24 mouse cellular contexts compared by ENCODE assay signal in genomic region chr1:186177019-186177418, GRCm38 (mm10). TPM values are rescaled to one million over a fixed set of nuclear protein-coding genes. Genes with fewer than 3 reads are reported as not detected.
DNase-seq lines count a peak whose midpoint lies in the region; ATAC-seq and TF ChIP-seq lines count a peak whose summit lies in the region.
"Had no signal": no experiment of that assay in that cellular context is flagged by ENCODE, and none has a peak within 500 bp of the region (broad histone marks: within the 10 kb centered on the region; RNA-seq: fewer than 3 reads in every experiment).

No protein-coding gene starts in this region.

- 59% methylated on average over 3 of the region's 3 CpGs for WGBS in heart, adult 2 months
- WGBS in lung, embryonic 15.5 days = 26% methylated on average over 3 of the region's 3 CpGs
- 21% methylated on average over 3 of the region's 3 CpGs for WGBS in lung, postnatal 0 days

- TF ChIP-seq EP300 in heart, adult 2 months (IDR thresholded peaks at IDR 0.05; ENCODE audit: insufficient read depth, low read depth, low read length) = no peak
- TF ChIP-seq EP300 in lung, postnatal 0 days (IDR thresholded peaks at IDR 0.05) = no peak

- no peak for TF ChIP-seq CTCF in heart, adult 2 months (IDR thresholded peaks at IDR 0.05)
- TF ChIP-seq CTCF in lung, postnatal 0 days (IDR thresholded peaks at IDR 0.05) = no peak

- peak; percentile 33 for DNase-seq in heart, adult 11 months
- no peak for DNase-seq in heart, adult 2 months
- no peak for DNase-seq in lung, postnatal 36 days
- no peak for DNase-seq in lung, postnatal 0 days (ENCODE audit: low spot score)
- no peak for DNase-seq in lung, postnatal 25 days (ENCODE audit: low spot score)
- DNase-seq: adrenal gland, adult 8-10 months; adrenal gland, postnatal 14 days; adrenal gland, postnatal 36 days; B cell, adult 2 months; cerebellum, adult 11-12 months; cerebellum, adult 2 months; cerebellum, adult 9-10 months; cerebellum, postnatal 10 days; cerebellum, postnatal 25 days had no signal

- TF ChIP-seq POLR2A in heart, adult 2 months (IDR thresholded peaks at IDR 0.05; ENCODE audit: insufficient read depth, low read depth, low read length) = no peak

- no peaks in the 10 kb centered on the region for H3K9me3 ChIP-seq in lung, embryonic 15.5 days
- H3K9me3 ChIP-seq in lung, postnatal 0 days (ENCODE audit: low read length) = no peaks in the 10 kb centered on the region
- H3K9me3 ChIP-seq: embryonic facial prominence, embryonic 10.5 days; embryonic facial prominence, embryonic 12.5 days; forebrain, embryonic 13.5 days; forebrain, embryonic 15.5 days had no signal

- H3K4me2 ChIP-seq in lung, embryonic 15.5 days = no peak overlapping the region
- no peak overlapping the region for H3K4me2 ChIP-seq in lung, postnatal 0 days (replicated peaks; ENCODE audit: low read depth, low read length)
- H3K4me2 ChIP-seq: embryonic facial prominence, embryonic 12.5 days; forebrain, embryonic 13.5 days; forebrain, embryonic 15.5 days had no signal

- intact Hi-C loops in heart, adult 2 months (cut with DNase I) = no loop called here

- no peak overlapping the region for H3K4me3 ChIP-seq in heart, adult 2 months
- no peak overlapping the region for H3K4me3 ChIP-seq in lung, embryonic 15.5 days
- H3K4me3 ChIP-seq in lung, postnatal 0 days (ENCODE audit: low read depth, low read length) = no peak overlapping the region
- H3K4me3 ChIP-seq: embryonic facial prominence, embryonic 10.5 days; embryonic facial prominence, embryonic 12.5 days; forebrain, embryonic 13.5 days; forebrain, embryonic 15.5 days had no signal

- no peaks in the 10 kb centered on the region for H3K4me1 ChIP-seq in heart, adult 2 months (ENCODE audit: control insufficient read depth, insufficient read depth, low read length)
- no peaks in the 10 kb centered on the region for H3K4me1 ChIP-seq in lung, embryonic 15.5 days
- H3K4me1 ChIP-seq in lung, postnatal 0 days (ENCODE audit: insufficient read depth, low read depth, low read length) = no peaks in the 10 kb centered on the region
- H3K4me1 ChIP-seq: embryonic facial prominence, embryonic 12.5 days; forebrain, embryonic 13.5 days; forebrain, embryonic 15.5 days had no signal

- no peak overlapping the region for H3K9ac ChIP-seq in heart, adult 2 months (ENCODE audit: low read depth, low read length)
- no peak overlapping the region for H3K9ac ChIP-seq in lung, embryonic 15.5 days
- H3K9ac ChIP-seq in lung, postnatal 0 days (replicated peaks; ENCODE audit: low read depth) = no peak overlapping the region
- H3K9ac ChIP-seq: embryonic facial prominence, embryonic 12.5 days; forebrain, embryonic 13.5 days; forebrain, embryonic 15.5 days had no signal

- no peak overlapping the region for H3K27ac ChIP-seq in heart, adult 2 months
- H3K27ac ChIP-seq in lung, embryonic 15.5 days = peak overlapping the region; percentile 60
- no peak overlapping the region for H3K27ac ChIP-seq in lung, postnatal 0 days (ENCODE audit: low read length)
- H3K27ac ChIP-seq: embryonic facial prominence, embryonic 10.5 days; embryonic facial prominence, embryonic 12.5 days; forebrain, embryonic 13.5 days; forebrain, embryonic 15.5 days had no signal

- no peaks in the 10 kb centered on the region for H3K36me3 ChIP-seq in heart, adult 2 months (ENCODE audit: control insufficient read depth, insufficient read depth, low read length)
- no peaks in the 10 kb centered on the region for H3K36me3 ChIP-seq in lung, embryonic 15.5 days
- no peaks in the 10 kb centered on the region for H3K36me3 ChIP-seq in lung, postnatal 0 days (ENCODE audit: insufficient read depth, low read length)
- H3K36me3 ChIP-seq: embryonic facial prominence, embryonic 10.5 days; embryonic facial prominence, embryonic 12.5 days; forebrain, embryonic 15.5 days; G1E had no signal

- peak; percentile 79 for ATAC-seq in lung, embryonic 15.5 days (ENCODE audit: borderline replicate concordance, extremely low read depth, low FRiP score, low TSS enrichment)
- ATAC-seq in lung, postnatal 0 days = peak; percentile 50; the same call in 1 of the 2 replicates
- ATAC-seq: activated CD4-positive, CD25-positive, alpha-beta regulatory T cell, adult 4 months; CD4-positive, CD25-positive, alpha-beta regulatory T cell, adult 4 months; forebrain, embryonic 13.5 days; forebrain, embryonic 15.5 days; Patski had no signal

- H3K79me2 ChIP-seq in heart, adult 2 months (replicated peaks; ENCODE audit: control insufficient read depth, insufficient read depth, low read length) = no peaks in the 10 kb centered on the region

- no peaks in the 10 kb centered on the region for H3K27me3 ChIP-seq in heart, adult 2 months (ENCODE audit: control insufficient read depth, insufficient read depth, low read length)
- H3K27me3 ChIP-seq in lung, embryonic 15.5 days = no peaks in the 10 kb centered on the region
- no peaks in the 10 kb centered on the region for H3K27me3 ChIP-seq in lung, postnatal 0 days (replicated peaks; ENCODE audit: insufficient read depth, low read length)
- H3K27me3 ChIP-seq: CH12.LX; embryonic facial prominence, embryonic 12.5 days; forebrain, embryonic 13.5 days; forebrain, embryonic 15.5 days; Patski had no signal

RNA-seq across cellular contexts. Expression of gene Lyplal1, which starts 59.9 kb away (rescaled TPM):
- 1 to 10 TPM; 1.9 to 2.6 TPM for total RNA-seq in heart, adult 2 months (2021)
- polyA plus RNA-seq in heart, adult 2 months (2012; rRNA removed) = 1.3 and 2.8 TPM in 2 replicates
- 28.3 and 29.0 TPM in 2 replicates for polyA plus RNA-seq in lung, embryonic 15.5 days (2015; fragmentation: Nextera tagmentation; extraction: Ambion mirVana)
- 14.7 and 16.9 TPM in 2 replicates for polyA plus RNA-seq in lung, postnatal 0 days (2015; fragmentation: Nextera tagmentation; extraction: Ambion mirVana)
- total RNA-seq: CH12.LX, G1E had no signal
- polyA plus RNA-seq: activated CD4-positive, CD25-positive, alpha-beta regulatory T cell, adult 4 months; CD4-positive, CD25-positive, alpha-beta regulatory T cell, adult 4 months; G1E had no signal
